Comparison of ENCODE assay signal across 10 mouse cellular contexts in the genomic region with DNA sequence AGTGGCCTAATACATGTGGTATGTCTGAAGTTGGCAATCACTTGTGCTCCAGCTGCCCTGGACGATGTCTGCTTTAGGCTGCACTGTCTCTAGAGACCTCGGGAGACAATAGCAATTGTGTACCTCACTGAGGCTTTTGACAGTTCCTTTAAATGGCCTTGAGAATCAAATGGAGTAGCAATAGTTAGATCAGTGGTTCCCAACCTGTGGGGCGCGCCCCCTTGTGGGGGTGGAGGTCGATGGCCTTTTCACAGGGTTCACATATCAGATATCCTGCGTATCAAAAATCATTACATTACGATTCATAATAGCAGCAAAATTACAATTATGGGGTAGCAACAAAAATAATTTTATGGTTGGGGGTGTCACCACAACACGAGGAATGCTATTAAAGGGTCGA. TPM values are rescaled to one million over a fixed set of nuclear protein-coding genes. Genes with fewer than 3 reads are reported as not detected.
DNase-seq lines count a peak whose midpoint lies in the region; ATAC-seq and TF ChIP-seq lines count a peak whose summit lies in the region.
"Had no signal": no experiment of that assay in that cellular context is flagged by ENCODE, and none has a peak within 500 bp of the region (broad histone marks: within the 10 kb centered on the region; RNA-seq: fewer than 3 reads in every experiment).

No protein-coding gene starts in this region.

- no peaks in the 10 kb centered on the region for H3K79me2 ChIP-seq in heart, adult 2 months (replicated peaks; ENCODE audit: control insufficient read depth, insufficient read depth, low read length)

- no peak for TF ChIP-seq EP300 in heart, adult 2 months (IDR thresholded peaks at IDR 0.05; ENCODE audit: insufficient read depth, low read depth, low read length)

- no peak overlapping the region for H3K27ac ChIP-seq in heart, adult 2 months
- no peak overlapping the region for H3K27ac ChIP-seq in kidney, postnatal 0 days
- H3K27ac ChIP-seq: macrophage had no signal

- DNase-seq in heart, adult 2 months: peak; percentile 16 to 51
- DNase-seq in heart, adult 11 months: no peak
- DNase-seq in right cerebral cortex, postnatal 4 days: peak; percentile 31
- DNase-seq in right cerebral cortex, adult 18-20 months: no peak
- peak; percentile 3 for DNase-seq in cerebellum, adult 9-11 months
- DNase-seq in kidney, postnatal 0 days (ENCODE audit: low spot score): peak; percentile 4
- peak; percentile 62 for DNase-seq in naive thymus-derived CD4-positive, alpha-beta T cell, adult 2 months (ENCODE audit: low read depth)
- no peak for DNase-seq in layer of hippocampus, adult 8-10 months (ENCODE audit: low spot score in 2 of 2)

- H3K4me3 ChIP-seq in heart, adult 2 months: no peak overlapping the region
- H3K4me3 ChIP-seq in kidney, postnatal 0 days (replicated peaks; ENCODE audit: low read depth, low read length): no peak overlapping the region

- intact Hi-C loops in heart, adult 2 months (cut with DNase I): loop anchor here (5.0 to 10.0 kb wide), 2 partner anchors 119 to 189 kb away; partner anchors contain the start of gene Kctd12b

- H3K4me2 ChIP-seq in kidney, postnatal 0 days (ENCODE audit: low read length): no peak overlapping the region

- H3K4me1 ChIP-seq in heart, adult 2 months (ENCODE audit: control insufficient read depth, insufficient read depth, low read length): no peaks in the 10 kb centered on the region
- no peaks in the 10 kb centered on the region for H3K4me1 ChIP-seq in kidney, postnatal 0 days (replicated peaks; ENCODE audit: insufficient read depth, low read length)

- H3K36me3 ChIP-seq in heart, adult 2 months (ENCODE audit: control insufficient read depth, insufficient read depth, low read length): no peaks in the 10 kb centered on the region
- H3K36me3 ChIP-seq in kidney, postnatal 0 days (ENCODE audit: insufficient read depth, low read length): no peaks in the 10 kb centered on the region

- TF ChIP-seq POLR2A in heart, adult 2 months (IDR thresholded peaks at IDR 0.05; ENCODE audit: insufficient read depth, low read depth, low read length): no peak

- no peak for ATAC-seq in kidney, postnatal 0 days (replicated peaks; ENCODE audit: low FRiP score, low read depth)

- WGBS in heart, adult 2 months: 39% methylated on average over 9 of the region's 9 CpGs
- WGBS in kidney, postnatal 0 days: 60% methylated on average over 9 of the region's 9 CpGs

- peak; percentile 72 for TF ChIP-seq CTCF in heart, adult 2 months (IDR thresholded peaks at IDR 0.05)
- peak; percentile 57; the same call in 1 of the 2 replicates for TF ChIP-seq CTCF in kidney, postnatal 0 days (IDR thresholded peaks at IDR 0.05; ENCODE audit: low read depth)

- H3K9me3 ChIP-seq in kidney, postnatal 0 days (replicated peaks; ENCODE audit: low read length): no peaks in the 10 kb centered on the region

- H3K9ac ChIP-seq in heart, adult 2 months (ENCODE audit: low read depth, low read length): no peak overlapping the region
- no peak overlapping the region for H3K9ac ChIP-seq in kidney, postnatal 0 days (ENCODE audit: low read depth, low read length)

- no peaks in the 10 kb centered on the region for H3K27me3 ChIP-seq in heart, adult 2 months (ENCODE audit: control insufficient read depth, insufficient read depth, low read length)
- H3K27me3 ChIP-seq in kidney, postnatal 0 days (ENCODE audit: insufficient read depth, low read length): no peaks in the 10 kb centered on the region

RNA-seq across cellular contexts. Expression of gene Ubqln2, which starts 7.9 kb away (rescaled TPM):
- 10 to 100 TPM; 26.9 to 28.1 TPM for total RNA-seq in heart, adult 2 months (2021)
- polyA plus RNA-seq in heart, adult 2 months (2012; rRNA removed): 16.3 and 18.8 TPM in 2 replicates
- 16.9 and 20.7 TPM in 2 replicates for polyA plus RNA-seq in kidney, postnatal 0 days (2015; fragmentation: Nextera tagmentation; extraction: Ambion mirVana)
- total RNA-seq in layer of hippocampus, adult 8-10 months (2022): 100 to 1,000 TPM; 207 to 230 (median 212) TPM

RNA-seq across cellular contexts. Expression of gene Cypt3, which starts 52.4 kb away (rescaled TPM):
- not detected for total RNA-seq in heart, adult 2 months (2021)
- not detected in 2 replicates for polyA plus RNA-seq in heart, adult 2 months (2012; rRNA removed)
- polyA plus RNA-seq in kidney, postnatal 0 days (2015; fragmentation: Nextera tagmentation; extraction: Ambion mirVana): not detected in 2 replicates
- not detected for total RNA-seq in layer of hippocampus, adult 8-10 months (2022)
- polyA plus RNA-seq: gonadal fat pad, adult 2 months; macrophage had no signal

Comparison
In these comparisons a context has a peak if more than half of its experiments do, and no peak if none do; other contexts are left out.
1. DNase-seq: peak in heart, adult 2 months (2 of 2), right cerebral cortex, postnatal 4 days (single experiment), cerebellum, adult 9-11 months (single experiment), kidney, postnatal 0 days (single experiment) and naive thymus-derived CD4-positive, alpha-beta T cell, adult 2 months (single experiment); none in heart, adult 11 months (single experiment), right cerebral cortex, adult 18-20 months (single experiment) and layer of hippocampus, adult 8-10 months (0 of 2).
2. RNA of gene Ubqln2, which starts 7.9 kb away (total RNA-seq): 207 to 230 TPM in layer of hippocampus, adult 8-10 months; 26.9 to 28.1 TPM in heart, adult 2 months; every median in the first group is over 4 times any median in the second.